Mouse (Mus musculus): ENCODE results near the gene Gm37240.
A peak's percentile ranks its signal among the peaks of the same experiment; 100 is the strongest.

Gm37240 gene

GRCm38 (mm10) chr3:84952585-84953187 is 934.6 kb downstream of the Gm37240 start:
- no peak for DNase-seq (ENCODE audit: low spot score in 2 of 2)

- peak; percentile 61 to 64 for DNase-seq (ENCODE audit: low spot score in 2 of 2)
These were observed 935.2 kb downstream of the Gm37240 start for GRCm38 (mm10) chr3:84952135-84952534.

GRCm38 (mm10) chr3:84951698-84952097 is 935.6 kb downstream of the Gm37240 start:
- no peak for DNase-seq (ENCODE audit: low spot score in 2 of 2)

GRCm38 (mm10) chr3:84949387-84949786 is 937.9 kb downstream of the Gm37240 start:
- DNase-seq (ENCODE audit: low spot score in 2 of 2): no peak

- DNase-seq (ENCODE audit: low spot score in 2 of 2): no peak
These were observed 940.9 kb downstream of the Gm37240 start for GRCm38 (mm10) chr3:84946381-84946780.

- no peak for DNase-seq (ENCODE audit: low spot score in 2 of 2)
These were observed 942.4 kb downstream of the Gm37240 start for GRCm38 (mm10) chr3:84944933-84945332.

GRCm38 (mm10) chr3:84937360-84938355 is 949.7 kb downstream of the Gm37240 start:
- peak in 1 of 2 experiments; percentile 29 for DNase-seq (ENCODE audit: low spot score in 2 of 2)

- no peak for DNase-seq (ENCODE audit: low spot score in 2 of 2)
These were observed 950.4 kb downstream of the Gm37240 start for GRCm38 (mm10) chr3:84936956-84937355.

GRCm38 (mm10) chr3:84936252-84936651 is 951.1 kb downstream of the Gm37240 start:
- DNase-seq (ENCODE audit: low spot score in 2 of 2): no peak

- DNase-seq (ENCODE audit: low spot score in 2 of 2): no peak
These were observed 951.6 kb downstream of the Gm37240 start for GRCm38 (mm10) chr3:84935729-84936128.

GRCm38 (mm10) chr3:84930683-84931082 is 956.6 kb downstream of the Gm37240 start:
- no peak for DNase-seq (ENCODE audit: low spot score in 2 of 2)

GRCm38 (mm10) chr3:84929171-84929570 is 958.1 kb downstream of the Gm37240 start:
- DNase-seq (ENCODE audit: low spot score in 2 of 2): peak; percentile 37 to 64

- no peak for DNase-seq (ENCODE audit: low spot score in 2 of 2)
These were observed 959.4 kb downstream of the Gm37240 start for GRCm38 (mm10) chr3:84927901-84928300.

GRCm38 (mm10) chr3:84927168-84927794 is 960.0 kb downstream of the Gm37240 start:
- DNase-seq (ENCODE audit: low spot score in 2 of 2): no peak

GRCm38 (mm10) chr3:84926140-84926539 is 961.2 kb downstream of the Gm37240 start:
- DNase-seq (ENCODE audit: low spot score in 2 of 2): no peak

- peak; percentile 32 to 42 for DNase-seq (ENCODE audit: low spot score in 2 of 2)
These were observed 962.1 kb downstream of the Gm37240 start for GRCm38 (mm10) chr3:84925229-84925628.

GRCm38 (mm10) chr3:84923670-84924069 is 963.6 kb downstream of the Gm37240 start:
- no peak for DNase-seq (ENCODE audit: low spot score in 2 of 2)

GRCm38 (mm10) chr3:84923256-84923655 is 964.1 kb downstream of the Gm37240 start:
- no peak for DNase-seq (ENCODE audit: low spot score in 2 of 2)

GRCm38 (mm10) chr3:84921704-84922420 is 965.5 kb downstream of the Gm37240 start:
- DNase-seq (ENCODE audit: low spot score in 2 of 2): peak in 1 of 2 experiments; percentile 44

- no peak for DNase-seq (ENCODE audit: low spot score in 2 of 2)
These were observed 969.2 kb downstream of the Gm37240 start for GRCm38 (mm10) chr3:84917903-84918679.

GRCm38 (mm10) chr3:84914284-84914683 is 973.0 kb downstream of the Gm37240 start:
- no peak for DNase-seq (ENCODE audit: low spot score in 2 of 2)

Measured in heart, adult 9 months (tissue).